Mouse (Mus musculus) kidney, adult 18-20 months (tissue): ENCODE results near the gene Tshz3.
A peak's percentile ranks its signal among the peaks of the same experiment; 100 is the strongest.

ENCODE experiments used
- DNase-seq: peaks from one replicate; pipeline ENCODE4 v3.0.0; 2021

The Tshz3 gene

GRCm38 (mm10) chr7:36697856-36698588, at the start of gene Tshz3:
Gene Tshz3 (plus strand): TSS chr7:36698118.
- DNase-seq: peak; percentile 73

- DNase-seq: no peak
These were observed 42.0 kb upstream of the Tshz3 start for GRCm38 (mm10) chr7:36655931-36656330.

DNA sequence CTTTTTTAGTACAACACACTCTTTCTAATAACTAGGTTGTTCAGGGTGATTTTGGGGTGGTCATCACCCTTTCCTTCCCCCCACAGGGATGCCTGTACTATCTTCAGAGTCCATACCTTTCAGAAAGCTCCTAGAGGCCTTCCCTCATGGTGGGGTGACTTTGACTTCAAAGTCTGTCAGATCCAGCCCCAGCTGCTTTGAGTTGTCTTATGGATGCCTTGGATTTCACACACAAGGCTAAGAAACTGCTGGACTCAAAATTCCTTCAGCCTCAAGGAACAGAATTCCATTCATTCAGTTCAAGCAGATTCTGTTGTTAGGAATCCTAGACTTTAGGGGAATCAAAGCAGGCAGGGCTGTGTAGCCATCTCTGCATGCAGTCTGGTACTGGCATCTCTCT, 41.5 kb upstream of the Tshz3 start:
- DNase-seq: no peak

DNA sequence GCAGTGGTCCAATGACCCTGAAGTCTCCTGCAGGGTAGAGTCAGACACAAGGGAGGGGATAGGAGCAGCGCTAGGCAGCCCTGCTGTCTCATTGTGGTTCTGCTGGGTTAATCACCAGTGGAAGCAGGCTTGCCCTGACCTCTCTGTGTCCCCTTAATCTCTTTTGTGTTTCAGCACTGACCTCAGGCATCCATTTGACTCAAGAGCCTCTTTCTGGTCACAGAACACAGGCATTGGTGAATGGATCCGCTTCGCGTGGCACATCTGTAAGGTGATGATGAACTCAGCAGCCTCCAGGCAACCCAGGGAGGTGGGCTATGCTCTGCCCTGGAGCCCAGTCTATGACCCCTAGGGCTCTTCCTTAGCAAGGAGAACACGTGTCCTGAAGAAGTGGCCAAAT, 39.6 kb upstream of the Tshz3 start:
- DNase-seq: no peak

- no peak for DNase-seq
These were observed 38.7 kb upstream of the Tshz3 start for GRCm38 (mm10) chr7:36659265-36659664.

DNA sequence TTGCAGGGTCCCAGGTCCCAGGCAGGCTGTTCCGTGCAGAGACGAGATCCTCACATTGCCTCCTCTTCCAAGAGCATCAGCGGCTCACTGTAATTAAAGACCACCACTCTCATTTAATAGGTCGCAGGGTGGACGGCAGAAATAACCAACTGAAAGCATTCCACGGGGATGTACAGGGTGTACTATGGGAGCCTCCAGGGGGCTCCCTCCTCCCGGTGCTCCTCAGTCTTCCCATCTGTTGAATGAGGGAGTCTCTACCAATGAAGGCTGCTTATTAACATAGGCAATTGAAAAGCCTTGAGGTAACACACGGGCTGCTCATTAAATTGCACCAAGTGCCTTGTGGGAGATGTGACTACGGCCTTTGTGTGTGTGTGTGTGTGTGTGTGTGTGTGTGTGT, 37.3 kb upstream of the Tshz3 start:
- no peak for DNase-seq

DNA sequence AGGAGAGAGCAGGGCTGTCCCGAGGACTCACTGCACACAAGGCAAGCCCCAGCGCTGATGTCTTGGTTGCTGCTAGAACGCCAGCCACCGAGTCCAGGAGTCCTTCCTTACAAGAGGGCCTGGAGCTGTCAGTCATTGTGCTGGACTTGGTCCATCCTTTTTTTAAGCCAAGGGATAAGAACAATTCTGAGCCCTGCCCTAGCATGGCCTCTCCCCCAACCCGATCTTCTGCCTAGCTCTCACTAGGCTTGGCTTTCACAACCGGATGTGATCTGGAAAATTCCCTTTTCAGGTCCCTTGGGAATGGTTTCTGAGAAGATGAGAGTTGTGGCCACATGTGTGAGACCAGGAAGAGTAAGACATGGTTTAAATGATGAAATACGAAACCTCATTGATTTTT, 34.5 kb upstream of the Tshz3 start:
- no peak for DNase-seq

- DNase-seq: no peak
These were observed 30.2 kb upstream of the Tshz3 start for GRCm38 (mm10) chr7:36667767-36668166.

DNA sequence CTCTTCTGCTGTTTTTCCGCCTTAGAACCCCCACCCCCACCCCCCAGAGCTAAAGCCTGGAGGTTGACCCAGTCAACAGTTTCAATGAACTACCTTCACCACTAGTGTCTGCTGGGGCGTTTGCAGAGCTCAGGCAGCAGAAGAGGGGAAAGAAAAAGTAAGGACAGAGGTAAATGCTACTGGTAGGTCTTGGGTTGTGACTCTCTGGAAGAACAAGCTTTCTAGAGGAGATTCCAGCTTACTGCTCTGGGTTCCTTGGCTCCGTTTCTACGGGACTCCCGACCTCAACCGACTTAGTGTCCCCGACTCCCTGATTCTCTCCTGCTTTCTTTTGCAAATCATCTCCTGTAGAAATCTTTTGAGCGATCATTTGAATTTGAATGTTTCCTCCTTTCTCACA, 19.9 kb upstream of the Tshz3 start:
- no peak for DNase-seq

DNA sequence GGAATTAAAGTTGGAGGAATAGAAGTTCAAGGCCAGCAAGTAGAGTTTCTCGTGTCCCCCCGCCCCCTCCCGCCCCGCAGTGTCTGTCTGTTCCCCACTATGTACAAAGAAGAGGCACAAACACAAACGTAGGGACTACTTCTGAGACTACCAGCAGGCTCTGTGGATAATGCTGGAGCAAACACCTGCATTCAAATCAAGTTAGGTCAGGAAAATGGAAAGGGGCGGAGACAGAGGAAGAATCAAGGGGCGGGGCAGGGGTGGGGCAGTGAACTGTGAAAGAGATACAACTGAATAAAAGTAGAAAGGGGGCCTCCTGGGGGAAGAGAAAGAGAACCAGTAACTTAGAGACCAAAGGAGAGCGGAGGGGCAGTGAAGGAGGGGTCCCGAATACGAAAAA, 19.4 kb upstream of the Tshz3 start:
- DNase-seq: no peak

DNA sequence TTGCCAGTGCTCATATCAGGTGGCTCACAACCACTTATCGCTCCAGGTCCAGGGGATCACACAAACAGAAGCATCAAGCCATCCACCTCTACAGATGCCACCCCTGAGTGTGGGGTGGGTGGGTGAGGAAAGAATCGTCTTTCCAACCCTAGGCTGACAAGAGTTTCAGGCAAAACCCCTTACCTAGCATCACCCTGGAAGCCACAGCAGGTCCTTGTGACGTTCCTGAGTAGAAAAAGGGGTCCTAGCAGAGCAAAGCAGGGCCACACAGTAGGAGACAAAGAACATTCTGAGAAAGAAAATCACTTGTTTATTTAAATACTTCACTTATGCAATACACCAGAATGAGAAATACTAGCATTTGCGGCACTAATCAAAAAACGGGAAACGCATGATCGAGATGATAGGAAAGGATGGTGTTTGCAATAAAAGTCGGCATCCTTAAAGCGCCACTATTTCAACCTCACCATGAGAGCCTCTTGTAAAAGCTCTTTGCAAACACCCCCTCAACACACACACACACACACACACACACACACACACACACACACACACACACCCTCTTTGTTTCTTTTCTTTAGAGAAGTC, 18.8 kb upstream of the Tshz3 start:
- no peak for DNase-seq

DNA sequence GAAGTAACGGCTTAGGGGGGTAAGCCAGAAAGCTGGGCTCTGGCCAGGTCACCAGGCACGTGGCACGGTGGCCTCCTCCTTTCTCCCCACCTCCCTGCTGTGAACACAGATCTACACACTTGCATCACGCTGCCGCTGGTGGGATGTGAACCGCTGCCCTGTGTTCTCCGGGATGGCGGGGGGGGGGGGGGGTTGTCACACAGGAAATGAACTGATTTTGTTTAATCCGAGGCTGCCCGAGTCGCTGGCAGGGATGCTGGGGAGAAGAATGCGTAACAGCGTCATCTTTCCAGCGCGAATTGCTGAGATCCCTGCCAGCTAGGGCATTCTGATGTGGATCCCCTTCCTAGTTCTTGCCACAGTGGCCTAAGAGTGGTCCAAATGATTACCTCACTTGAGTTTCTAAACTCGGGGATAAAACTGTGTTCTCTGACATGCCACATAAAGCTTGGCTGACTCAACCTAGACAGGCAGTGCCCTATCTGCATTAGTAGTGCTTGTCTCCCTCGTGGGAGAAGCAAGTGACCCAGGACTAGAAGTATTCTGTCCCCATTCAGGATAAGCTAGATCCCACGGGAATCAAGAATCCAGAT, 18.0 kb upstream of the Tshz3 start:
- no peak for DNase-seq

GRCm38 (mm10) chr7:36687508-36687907, 10.4 kb upstream of the Tshz3 start:
- no peak for DNase-seq

GRCm38 (mm10) chr7:36689049-36689793, 8.7 kb upstream of the Tshz3 start:
- DNase-seq: no peak

- DNase-seq: peak; percentile 31
These were observed 7.4 kb upstream of the Tshz3 start for GRCm38 (mm10) chr7:36690551-36690950.

- DNase-seq: no peak
These were observed 6.3 kb upstream of the Tshz3 start for GRCm38 (mm10) chr7:36691617-36692016.

DNA sequence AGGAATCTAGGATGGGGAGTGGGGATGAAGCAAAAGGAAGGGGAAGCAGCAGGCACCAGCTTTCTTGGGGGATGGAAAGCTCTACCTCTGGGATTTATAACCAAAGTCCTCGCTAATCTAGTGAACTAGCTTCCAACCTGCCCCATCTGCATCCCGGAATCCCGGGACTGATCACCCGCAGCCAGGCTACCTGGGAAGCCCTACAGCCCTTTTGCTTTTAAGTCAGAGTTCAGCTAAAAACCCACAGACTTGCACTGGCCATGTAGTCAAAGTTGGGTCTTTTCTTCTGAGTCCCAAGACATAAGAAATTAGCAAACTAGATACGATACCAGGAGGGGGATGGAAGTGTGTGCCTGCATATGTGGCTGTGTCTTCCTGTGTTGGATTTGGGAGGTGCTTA, 5.5 kb upstream of the Tshz3 start:
- no peak for DNase-seq

- no peak for DNase-seq
These were observed 4.8 kb upstream of the Tshz3 start for GRCm38 (mm10) chr7:36693081-36693480.

DNA sequence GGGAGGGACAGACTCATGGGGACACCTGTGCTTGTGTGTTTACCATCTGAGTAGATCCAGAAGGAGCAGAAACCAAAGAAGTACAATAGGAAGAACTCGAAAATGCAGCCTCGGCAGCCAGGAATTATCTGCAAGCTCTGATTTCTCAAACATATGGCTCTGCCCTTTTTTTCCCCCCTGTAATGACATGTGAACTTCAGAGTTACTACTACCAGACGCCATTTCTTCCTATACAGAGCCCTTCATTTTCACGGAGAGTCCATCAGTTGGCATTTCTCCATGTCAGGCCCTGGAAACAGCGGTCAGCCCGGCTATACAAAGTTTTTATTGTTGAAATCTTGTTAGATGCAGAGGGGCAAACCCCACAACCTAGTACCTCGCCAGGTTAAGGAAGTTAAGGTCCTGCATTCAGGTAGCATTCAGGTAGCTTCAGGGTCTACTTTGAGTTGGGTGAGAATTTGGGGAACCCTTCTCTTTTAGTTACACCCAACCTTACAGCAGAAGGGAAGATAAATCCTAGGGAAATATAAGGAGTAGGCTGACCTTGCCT, 3.2 kb upstream of the Tshz3 start:
- DNase-seq: no peak

- DNase-seq: no peak
These were observed 2.6 kb upstream of the Tshz3 start for GRCm38 (mm10) chr7:36695276-36695675.

- DNase-seq: peak; percentile 56
These were observed 2.1 kb upstream of the Tshz3 start for GRCm38 (mm10) chr7:36695791-36696241.

DNA sequence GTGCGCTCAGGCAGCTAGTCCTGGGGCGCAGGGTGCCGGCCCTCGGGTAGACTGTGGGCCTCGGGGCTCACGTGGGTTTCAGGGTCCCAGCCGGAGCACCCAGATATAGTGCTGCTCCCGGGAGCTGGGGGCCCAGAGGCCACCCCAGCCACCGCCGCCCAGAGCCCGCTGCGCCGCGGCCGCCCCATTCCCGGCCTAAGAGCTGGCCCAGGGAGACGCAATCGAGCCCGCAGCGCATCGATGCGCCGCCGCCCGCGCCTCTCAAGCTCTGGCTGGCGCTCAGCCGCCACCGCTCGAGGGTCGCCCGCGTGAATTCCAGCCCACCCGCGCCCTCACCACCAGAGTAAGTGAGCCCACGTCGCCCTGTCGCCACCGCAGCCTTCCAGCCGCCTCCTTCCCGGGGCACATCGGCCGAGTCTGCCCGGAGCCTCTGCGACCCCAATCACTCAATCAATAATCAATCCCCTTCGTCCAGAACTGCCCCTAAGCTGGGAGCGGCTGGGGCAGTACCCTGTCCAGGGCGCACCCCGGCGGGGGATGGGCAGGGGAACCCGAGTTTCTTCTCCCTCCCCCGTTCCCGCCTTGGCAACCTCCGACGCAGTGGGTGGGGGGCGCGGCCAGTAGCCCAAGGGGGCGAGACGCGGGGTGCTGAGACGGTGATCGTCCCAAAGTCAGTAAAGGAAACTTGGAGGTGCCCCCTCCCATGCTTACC, 1.4 kb upstream of the Tshz3 start:
- DNase-seq: peak; percentile 72
